Mouse (Mus musculus) midbrain, embryonic 15.5 days (tissue): ENCODE measurements around the gene Prpsap1. TPM values are rescaled to one million over a fixed set of nuclear protein-coding genes. Genes with fewer than 3 reads are reported as not detected.
"Not testable (repeated sequence)": the region's sequence is repeated elsewhere in the genome, so short reads cannot be mapped to it uniquely, and the experiment has no call there.

Experiments
- ATAC-seq: fragments of 200-750 bp; cut with Nextera tagmentation; replicated peaks from 2 replicates; pipeline ENCODE4 v1.8.0; 2017; ENCODE audit warnings: moderate TSS enrichment
- H3K27ac ChIP-seq: fragments of 300-500 bp; sonication (generic); 2 replicates; pipeline ENCODE4 v1.5.1; 2015; ENCODE audit warnings: mild to moderate bottlenecking, inconsistent platforms
- H3K27me3 ChIP-seq: fragments of 300-500 bp; sonication (generic); replicated peaks from 2 replicates; pipeline ENCODE4 v1.6.1; 2015; ENCODE audit warnings: inconsistent platforms
- H3K36me3 ChIP-seq: fragments of 300-500 bp; sonication (generic); replicated peaks from 2 replicates; pipeline ENCODE4 v1.6.1; 2015; ENCODE audit warnings: inconsistent platforms
- H3K4me1 ChIP-seq: fragments of 300-500 bp; sonication (generic); 2 replicates; pipeline ENCODE4 v1.6.1; 2015; ENCODE audit warnings: inconsistent platforms
- H3K4me2 ChIP-seq: fragments of 300-500 bp; sonication (generic); 2 replicates; pipeline ENCODE4 v1.6.1; 2015; ENCODE audit warnings: inconsistent platforms, mild to moderate bottlenecking, moderate library complexity
- H3K4me3 ChIP-seq: fragments of 300-500 bp; sonication (generic); 2 replicates; pipeline ENCODE4 v1.5.1; 2015; ENCODE audit warnings: mild to moderate bottlenecking, inconsistent platforms
- H3K9ac ChIP-seq: fragments of 300-500 bp; sonication (generic); 2 replicates; pipeline ENCODE4 v1.6.1; 2015; ENCODE audit warnings: mild to moderate bottlenecking, inconsistent platforms
- H3K9me3 ChIP-seq: fragments of 300-500 bp; sonication (generic); 2 replicates; pipeline ENCODE4 v1.6.1; 2016; ENCODE audit warnings: inconsistent platforms
- WGBS: fragments of 180-500 bp; shearing (Covaris S2); methylation state at CpG from one replicate; pipeline ENCODE4 v1.1.7; 2015; ENCODE audit warnings: mixed read lengths; 5-methylcytosine and 5-hydroxymethylcytosine counted together
- polyA plus RNA-seq: library from polyadenylated mRNA; unstranded; fragments of >200 nt; fragmentation: Nextera tagmentation; extraction: Ambion mirVana; gene quantifications from 2 replicates; pipeline ENCODE4 v1.2.1, GENCODE M21; 2015

The Prpsap1 gene
- polyA plus RNA-seq, 1 experiment from 2014 or later = 199 TPM

DNA sequence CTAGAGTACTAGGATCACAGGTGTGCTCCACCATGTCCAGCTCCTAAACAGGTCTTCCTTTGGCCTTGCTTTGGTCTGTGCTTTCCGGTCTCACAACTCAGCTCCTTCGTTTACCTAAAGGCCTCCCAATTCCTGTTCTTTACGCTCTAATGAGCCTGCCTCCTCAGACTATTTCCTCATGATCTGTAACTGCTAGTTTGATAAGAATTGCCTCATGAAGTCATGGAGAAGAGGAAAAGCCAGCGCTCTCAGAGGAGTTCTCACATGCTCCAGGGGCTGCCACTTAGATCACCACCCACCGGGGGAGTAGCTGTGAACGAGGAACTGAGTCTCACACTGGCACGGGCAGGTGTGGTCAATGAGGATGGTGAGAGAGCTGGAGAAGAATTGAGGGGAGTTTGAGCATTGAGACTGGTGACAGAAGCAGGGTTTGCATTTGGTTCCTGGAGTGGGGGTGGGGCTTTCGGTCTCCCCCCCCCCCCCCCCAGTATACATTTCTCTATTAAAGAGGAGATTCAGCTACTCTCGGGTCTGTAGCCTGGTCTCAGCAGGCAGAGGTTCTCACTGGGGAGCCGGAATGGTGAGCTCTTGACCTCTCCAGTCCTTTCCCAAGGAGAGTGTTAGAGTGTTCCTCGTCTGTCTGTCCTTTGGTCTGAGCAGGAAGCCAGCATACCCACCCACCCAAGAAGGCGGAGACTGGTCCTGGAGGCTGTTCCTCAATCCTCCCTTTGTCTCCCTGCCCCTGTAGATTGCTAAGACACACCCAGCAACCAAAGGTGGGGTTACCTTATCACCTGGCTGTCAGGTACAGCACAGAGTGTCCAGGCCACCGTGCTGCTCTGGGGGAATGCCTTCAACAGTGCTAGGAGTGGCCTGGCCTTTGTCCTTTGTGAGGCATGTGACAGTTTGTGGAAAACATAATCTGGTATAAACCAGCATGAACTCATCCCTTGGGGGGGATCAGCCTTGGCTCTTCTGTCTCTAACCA, 64.8 kb downstream of the Prpsap1 start:
- Histone ChIP-seq H3K4me3 (no peak overlapping the region), H3K9ac (no peak overlapping the region), H3K4me1 (peaks cover 6% of the 10 kb centered on the region; the same call in 1 of the 2 replicates), H3K4me2 (no peak overlapping the region), H3K36me3 (no peaks in the 10 kb centered on the region), H3K9me3 (no peaks in the 10 kb centered on the region), H3K27ac (no peak overlapping the region), H3K27me3 (no peaks in the 10 kb centered on the region)
- no peak for ATAC-seq
- 62% methylated on average over 11 of the region's 13 CpGs for WGBS

DNA sequence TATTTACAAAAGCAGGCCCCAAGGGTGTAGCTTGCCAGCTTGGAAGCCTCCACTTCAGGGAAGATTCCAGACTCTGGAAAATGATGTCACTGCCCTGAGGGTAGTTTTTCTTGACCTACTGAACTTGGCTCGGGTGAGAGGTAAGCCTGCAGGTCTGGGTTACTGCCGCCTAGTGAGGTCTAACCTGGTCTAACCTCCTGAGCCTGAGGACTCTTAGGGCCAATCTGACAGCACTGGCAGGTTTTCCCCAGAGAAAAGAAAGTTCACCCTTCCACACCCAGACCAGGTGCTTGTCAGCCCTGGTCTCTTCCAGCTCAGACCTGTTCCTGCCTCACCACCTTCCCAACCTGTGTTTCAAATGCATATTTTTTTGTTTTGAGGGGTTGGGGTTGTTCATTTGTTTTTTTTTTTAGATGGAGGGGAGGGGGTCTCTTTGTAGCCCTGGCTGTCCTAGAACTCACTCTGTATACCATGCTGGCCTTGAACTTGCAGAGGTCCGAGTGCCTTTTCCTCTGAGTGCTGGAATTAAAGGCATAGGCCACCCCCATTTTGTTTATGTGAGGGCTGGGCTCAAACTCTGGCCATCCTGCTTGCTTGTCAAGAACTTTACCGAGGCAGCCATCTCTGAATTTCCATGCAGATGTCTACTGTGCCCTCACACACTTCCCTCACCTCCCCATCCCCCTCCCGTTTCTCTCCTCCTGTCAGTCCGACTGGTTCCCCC, 67.0 kb downstream of the Prpsap1 start:
- H3K9me3 ChIP-seq = no peaks in the 10 kb centered on the region
- 79% methylated on average over 6 of the region's 6 CpGs for WGBS
- no peak overlapping the region for H3K4me2 ChIP-seq
- H3K4me1 ChIP-seq = peaks cover 4% of the 10 kb centered on the region; the same call in 1 of the 2 replicates
- H3K9ac ChIP-seq = no peak overlapping the region
- no peaks in the 10 kb centered on the region for H3K27me3 ChIP-seq
- ATAC-seq = no peak
- H3K27ac ChIP-seq = no peak overlapping the region
- no peak overlapping the region for H3K4me3 ChIP-seq
- H3K36me3 ChIP-seq = no peaks in the 10 kb centered on the region

DNA sequence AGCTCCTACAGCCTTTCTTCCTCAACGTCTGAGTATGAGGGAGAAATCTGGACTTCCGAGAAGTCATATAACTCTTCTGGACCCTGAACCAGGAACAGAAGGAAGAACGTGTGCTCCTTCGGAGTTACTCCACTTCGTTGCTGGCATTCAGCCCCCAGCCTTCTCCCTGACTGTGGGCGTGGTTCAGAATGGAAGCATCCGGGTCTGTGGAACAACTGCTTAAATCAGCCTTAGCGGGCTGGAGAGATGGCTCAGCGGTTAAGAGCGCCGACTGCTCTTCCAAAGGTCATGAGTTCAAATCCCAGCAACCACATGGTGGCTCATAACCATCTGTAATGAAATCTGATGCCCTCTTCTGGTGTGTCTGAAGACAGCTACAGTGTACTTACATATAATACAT, 67.7 kb downstream of the Prpsap1 start:
- WGBS = 86% methylated on average over 11 of the region's 11 CpGs
- not testable (repeated sequence) for H3K27me3 ChIP-seq, H3K4me3 ChIP-seq, H3K9me3 ChIP-seq, ATAC-seq, H3K36me3 ChIP-seq, H3K9ac ChIP-seq, H3K4me1 ChIP-seq, H3K27ac ChIP-seq, H3K4me2 ChIP-seq

DNA sequence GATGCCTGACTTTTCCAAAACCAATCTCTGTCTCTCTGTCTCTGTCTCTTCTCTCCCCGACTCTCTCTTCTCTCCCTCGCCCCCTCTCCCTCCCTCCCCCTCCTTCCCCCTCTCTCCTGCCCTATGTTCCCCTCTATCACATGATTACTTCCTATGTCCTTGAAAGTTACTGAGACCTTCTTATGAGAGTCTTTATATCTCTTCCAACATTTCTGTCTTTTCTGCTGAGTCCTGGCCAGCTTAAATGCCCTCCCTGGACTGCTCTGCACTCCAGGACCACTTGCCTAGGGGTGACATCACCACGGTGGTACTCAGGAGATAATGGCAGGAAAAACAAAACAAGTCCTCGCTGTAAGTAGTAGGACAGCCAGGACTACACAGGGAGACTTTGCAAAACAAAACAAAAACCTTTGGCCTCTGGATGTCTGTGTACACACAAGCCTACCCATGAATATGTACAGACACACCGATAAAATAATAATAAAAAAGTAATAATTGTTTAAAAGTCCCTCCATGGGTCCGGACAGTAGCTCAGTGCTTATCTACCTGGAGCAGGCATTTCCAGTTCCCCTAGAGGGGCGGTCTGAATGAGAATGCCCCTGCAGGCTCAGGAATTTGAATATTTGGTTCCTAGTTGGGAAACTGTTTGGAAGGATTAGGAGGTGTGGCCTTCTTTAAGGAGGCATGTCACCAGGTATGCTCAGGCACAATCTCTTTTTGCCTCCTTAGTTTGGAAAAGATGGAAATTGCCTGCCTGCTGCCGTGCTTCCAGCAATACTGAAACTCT, 69.2 kb downstream of the Prpsap1 start:
- Histone ChIP-seq H3K9ac (no peak overlapping the region), H3K4me2 (no peak overlapping the region), H3K9me3 (no peaks in the 10 kb centered on the region), H3K27ac (no peak overlapping the region), H3K27me3 (no peaks in the 10 kb centered on the region), H3K36me3 (no peaks in the 10 kb centered on the region), H3K4me1 (no peaks in the 10 kb centered on the region), H3K4me3 (no peak overlapping the region)
- no peak for ATAC-seq
- WGBS = 51% methylated on average over 8 of the region's 8 CpGs

DNA sequence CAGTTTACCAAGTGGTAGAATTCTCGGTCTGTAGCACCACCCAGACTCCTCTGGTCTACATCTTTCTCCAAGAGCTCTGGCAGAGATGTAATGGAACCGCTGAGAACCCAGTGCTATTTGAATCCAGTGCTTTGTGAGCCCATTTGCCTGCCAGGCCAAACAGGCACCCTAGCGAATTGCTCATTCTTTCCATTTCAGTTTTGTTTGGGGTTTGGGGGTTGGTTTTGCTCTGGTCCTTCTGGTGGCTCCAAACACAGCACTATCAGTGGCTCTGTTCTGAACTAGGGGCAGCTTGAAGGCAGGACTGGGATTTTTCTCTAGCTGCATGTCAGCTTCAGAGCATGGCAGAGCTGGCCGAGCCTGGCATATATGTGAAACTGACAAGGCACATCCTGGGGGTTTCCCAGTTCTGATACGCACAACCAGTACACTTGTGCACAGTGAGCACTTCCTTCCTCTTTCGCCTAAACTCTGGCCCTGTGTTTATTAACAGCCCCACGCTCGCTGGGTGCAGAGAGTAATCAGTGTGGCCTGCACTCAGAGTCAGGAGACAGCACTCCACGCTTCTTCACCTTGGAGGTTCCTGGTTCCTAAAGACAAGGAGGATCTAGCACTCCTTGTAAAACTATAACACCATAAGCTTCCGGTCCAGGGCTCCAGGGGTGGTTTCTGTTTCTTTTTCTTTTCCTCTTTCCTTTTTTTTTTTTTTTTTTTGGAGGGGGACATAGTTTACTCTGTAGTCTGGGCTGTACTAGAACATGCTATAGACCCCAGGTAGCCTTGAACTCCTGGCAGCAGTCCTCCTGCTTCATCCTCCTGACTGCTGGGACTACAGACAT, 70.0 kb downstream of the Prpsap1 start:
- 77% methylated on average over 10 of the region's 10 CpGs for WGBS

DNA sequence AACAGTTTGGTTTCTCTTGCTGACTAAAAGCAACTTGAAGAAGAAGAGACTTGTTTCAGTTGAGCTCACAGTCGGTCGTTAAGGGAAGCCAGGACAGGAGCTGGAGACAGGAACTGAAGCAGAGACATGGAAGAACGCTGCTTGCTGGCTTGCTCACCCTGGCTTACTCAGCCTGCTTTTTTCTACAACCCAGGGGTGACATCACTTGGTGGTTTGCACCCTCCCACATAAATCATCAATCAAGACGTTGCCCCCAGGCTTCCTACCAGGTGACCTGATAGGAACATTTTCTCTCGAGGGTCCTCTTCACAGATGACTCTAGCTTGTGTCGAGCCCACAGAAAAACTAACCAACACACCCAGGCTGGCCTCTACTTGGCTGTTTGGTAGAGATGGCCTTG, 70.8 kb downstream of the Prpsap1 start:
- WGBS = 84% methylated on average over 6 of the region's 6 CpGs
- H3K9me3 ChIP-seq = no peaks in the 10 kb centered on the region
- no peak overlapping the region for H3K4me2 ChIP-seq
- H3K27ac ChIP-seq = no peak overlapping the region
- H3K4me3 ChIP-seq = no peak overlapping the region
- no peaks in the 10 kb centered on the region for H3K4me1 ChIP-seq
- no peaks in the 10 kb centered on the region for H3K27me3 ChIP-seq
- H3K36me3 ChIP-seq = no peaks in the 10 kb centered on the region
- H3K9ac ChIP-seq = no peak overlapping the region
- ATAC-seq = no peak

More for the DNA sequence above, 70.0 kb downstream of the Prpsap1 start:
- no peaks in the 10 kb centered on the region for H3K9me3 ChIP-seq
- H3K27me3 ChIP-seq = no peaks in the 10 kb centered on the region
- H3K4me3 ChIP-seq = no peak overlapping the region
- H3K27ac ChIP-seq = no peak overlapping the region
- no peak overlapping the region for H3K4me2 ChIP-seq
- no peak for ATAC-seq
- no peak overlapping the region for H3K9ac ChIP-seq
- no peaks in the 10 kb centered on the region for H3K4me1 ChIP-seq
- H3K36me3 ChIP-seq = no peaks in the 10 kb centered on the region

DNA sequence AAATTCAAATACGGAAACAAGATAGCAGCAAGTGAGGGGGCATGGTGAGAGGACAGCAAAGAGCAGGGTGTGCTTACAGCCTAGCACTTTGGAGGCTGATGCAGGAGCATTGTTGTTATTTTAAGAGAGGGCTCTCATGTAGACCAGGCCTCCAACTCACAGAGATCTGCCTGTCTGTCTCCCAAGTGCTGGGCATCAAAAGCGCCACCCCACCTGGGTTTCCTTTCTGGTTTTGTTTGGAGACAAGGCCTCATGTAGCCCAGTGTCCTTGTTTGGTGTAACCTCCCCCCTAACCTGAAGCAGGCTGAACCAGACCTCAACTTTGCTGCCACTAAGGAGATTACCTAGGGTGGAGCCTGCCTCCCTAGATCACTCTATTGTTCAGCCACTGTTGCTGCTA, 71.4 kb downstream of the Prpsap1 start:
- Histone ChIP-seq H3K4me2 (no peak overlapping the region), H3K27me3 (no peaks in the 10 kb centered on the region), H3K4me1 (no peaks in the 10 kb centered on the region), H3K27ac (no peak overlapping the region), H3K9me3 (no peaks in the 10 kb centered on the region), H3K9ac (no peak overlapping the region), H3K4me3 (no peak overlapping the region), H3K36me3 (no peaks in the 10 kb centered on the region)
- no peak for ATAC-seq
- 79% methylated on average over 2 of the region's 2 CpGs for WGBS

DNA sequence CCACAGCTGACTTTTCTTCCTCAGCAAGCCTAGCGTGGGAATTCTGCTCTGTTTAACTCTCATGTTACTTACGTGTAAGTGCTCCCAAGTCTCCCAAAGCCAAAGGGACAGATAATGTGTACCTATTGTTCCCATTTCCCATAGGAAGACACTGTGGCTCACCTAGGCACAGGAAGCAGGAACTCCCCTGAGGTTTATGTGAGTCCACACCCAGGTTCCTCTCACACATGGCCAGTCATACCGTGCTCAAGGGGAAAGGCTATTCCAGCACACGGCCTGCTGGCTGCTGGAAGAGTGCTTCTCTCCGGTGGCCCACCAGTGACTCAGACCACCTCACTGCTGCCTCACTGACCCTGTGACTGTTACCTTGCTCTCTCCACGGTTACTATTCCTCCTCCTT, 72.9 kb downstream of the Prpsap1 start:
- H3K9me3 ChIP-seq = no peaks in the 10 kb centered on the region
- no peak overlapping the region for H3K27ac ChIP-seq
- no peak overlapping the region for H3K4me3 ChIP-seq
- no peak for ATAC-seq
- H3K4me2 ChIP-seq = no peak overlapping the region
- H3K9ac ChIP-seq = no peak overlapping the region
- 85% methylated on average over 6 of the region's 6 CpGs for WGBS
- H3K27me3 ChIP-seq = no peaks in the 10 kb centered on the region
- no peaks in the 10 kb centered on the region for H3K36me3 ChIP-seq
- no peaks in the 10 kb centered on the region for H3K4me1 ChIP-seq

Other genes with a start within 250 kb of the Prpsap1 start
- 62.4 and 63.5 TPM in 2 replicates for gene Srp68, start 220.0 kb downstream of the Prpsap1 start, polyA plus RNA-seq
- 0.45 and 0.57 TPM in 2 replicates for gene Galr2, start 213.3 kb downstream of the Prpsap1 start, polyA plus RNA-seq
- gene Exoc7, start 187.0 kb downstream of the Prpsap1 start, polyA plus RNA-seq = 109 and 110 TPM in 2 replicates
- 17.4 and 20.4 TPM in 2 replicates for gene Foxj1, start 158.8 kb downstream of the Prpsap1 start, polyA plus RNA-seq
- gene Rnf157, start 81.2 kb downstream of the Prpsap1 start, polyA plus RNA-seq = 66.1 and 68.0 TPM in 2 replicates
- gene Ubald2, start 60.1 kb downstream of the Prpsap1 start, polyA plus RNA-seq = 40.9 and 44.2 TPM in 2 replicates
- not detected in 2 replicates for gene Qrich2, start 28.0 kb downstream of the Prpsap1 start, polyA plus RNA-seq
- gene Sphk1, start 36.7 kb upstream of the Prpsap1 start, polyA plus RNA-seq = 5.3 and 7.3 TPM in 2 replicates
- 31.4 and 36.6 TPM in 2 replicates for gene Ube2o, start 87.2 kb upstream of the Prpsap1 start, polyA plus RNA-seq
- gene Aanat, start 92.2 kb upstream of the Prpsap1 start, polyA plus RNA-seq = 0.33 and 0.45 TPM in 2 replicates
- 0.83 TPM in 2 replicates for gene Rhbdf2, start 132.8 kb upstream of the Prpsap1 start, polyA plus RNA-seq
- 1.5 and 3.0 TPM in 2 replicates for gene Prcd, start 159.3 kb upstream of the Prpsap1 start, polyA plus RNA-seq
- 23.3 and 24.4 TPM in 2 replicates for gene Cygb, start 160.1 kb upstream of the Prpsap1 start, polyA plus RNA-seq